Mouse (Mus musculus) embryonic facial prominence, embryonic 15.5 days (tissue): Measurements from ENCODE around the gene Cdkn1a. TPM values are rescaled to one million over a fixed set of nuclear protein-coding genes. Genes with fewer than 3 reads are reported as not detected.
"Not testable (repeated sequence)": the region's sequence is repeated elsewhere in the genome, so short reads cannot be mapped to it uniquely, and the experiment has no call there.

ENCODE experiments used
- ATAC-seq: fragments of 200-750 bp; cut with Nextera tagmentation; 2 replicates; pipeline ENCODE4 v1.8.0; 2017; ENCODE audit warnings: low read depth, moderate TSS enrichment; ENCODE audit not compliant: insufficient number of reproducible peaks, low FRiP score, low TSS enrichment
- H3K27ac ChIP-seq: fragments of 300-500 bp; sonication (generic); replicated peaks from 2 replicates; pipeline ENCODE4 v1.5.1; 2015; ENCODE audit warnings: mild to moderate bottlenecking, inconsistent platforms
- H3K27me3 ChIP-seq: fragments of 300-500 bp; sonication (generic); 2 replicates; pipeline ENCODE4 v1.6.1; 2015; ENCODE audit warnings: inconsistent platforms
- H3K36me3 ChIP-seq: fragments of 300-500 bp; sonication (generic); 2 replicates; pipeline ENCODE4 v1.6.1; 2015; ENCODE audit warnings: mild to moderate bottlenecking, inconsistent platforms
- H3K4me1 ChIP-seq: fragments of 300-500 bp; sonication (generic); 2 replicates; pipeline ENCODE4 v1.6.1; 2015; ENCODE audit warnings: inconsistent platforms
- H3K4me2 ChIP-seq: fragments of 300-500 bp; sonication (generic); replicated peaks from 2 replicates; pipeline ENCODE4 v1.6.1; 2015; ENCODE audit warnings: mild to moderate bottlenecking, inconsistent platforms
- H3K4me3 ChIP-seq: fragments of 300-500 bp; sonication (generic); replicated peaks from 2 replicates; pipeline ENCODE4 v1.5.1; 2015; ENCODE audit warnings: mild to moderate bottlenecking, inconsistent platforms
- H3K9ac ChIP-seq: fragments of 300-500 bp; sonication (generic); 2 replicates; pipeline ENCODE4 v1.6.1; 2015; ENCODE audit warnings: inconsistent platforms
- H3K9me3 ChIP-seq: fragments of 300-500 bp; sonication (generic); replicated peaks from 2 replicates; pipeline ENCODE4 v1.6.1; 2016; ENCODE audit warnings: inconsistent platforms
- WGBS: fragments of 180-500 bp; shearing (Covaris S2); methylation state at CpG from one replicate; pipeline ENCODE4 v1.1.7; 2015; 5-methylcytosine and 5-hydroxymethylcytosine counted together
- polyA plus RNA-seq: library from polyadenylated mRNA; unstranded; fragments of >200 nt; fragmentation: Nextera tagmentation; extraction: Ambion mirVana; gene quantifications from 2 replicates; pipeline ENCODE4 v1.2.1, GENCODE M21; 2015

Cdkn1a gene
- polyA plus RNA-seq, 1 experiment from 2014 or later = 347 TPM

DNA sequence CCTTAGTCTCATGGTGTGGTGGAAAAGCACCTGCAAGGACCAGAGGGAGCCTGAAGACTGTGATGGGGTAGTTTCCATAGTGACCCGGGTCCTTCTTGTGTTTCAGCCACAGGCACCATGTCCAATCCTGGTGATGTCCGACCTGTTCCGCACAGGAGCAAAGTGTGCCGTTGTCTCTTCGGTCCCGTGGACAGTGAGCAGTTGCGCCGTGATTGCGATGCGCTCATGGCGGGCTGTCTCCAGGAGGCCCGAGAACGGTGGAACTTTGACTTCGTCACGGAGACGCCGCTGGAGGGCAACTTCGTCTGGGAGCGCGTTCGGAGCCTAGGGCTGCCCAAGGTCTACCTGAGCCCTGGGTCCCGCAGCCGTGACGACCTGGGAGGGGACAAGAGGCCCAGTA is 7.5 kb downstream of the Cdkn1a start:
- 91% methylated on average over 24 of the region's 24 CpGs for WGBS

DNA sequence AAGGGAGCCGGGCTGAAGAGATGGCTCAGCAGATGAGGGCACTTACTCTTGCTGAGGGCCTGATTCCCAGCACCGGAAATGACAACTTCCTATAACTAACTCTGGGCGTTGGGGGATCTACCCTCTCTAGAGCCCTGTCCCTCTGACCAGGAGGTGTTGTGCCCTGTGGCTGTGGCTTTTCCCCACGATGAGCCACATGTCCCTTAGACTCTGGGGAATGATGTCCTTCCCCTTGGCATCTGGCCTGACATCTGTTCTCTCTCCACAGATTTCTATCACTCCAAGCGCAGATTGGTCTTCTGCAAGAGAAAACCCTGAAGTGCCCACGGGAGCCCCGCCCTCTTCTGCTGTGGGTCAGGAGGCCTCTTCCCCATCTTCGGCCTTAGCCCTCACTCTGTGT is 8.3 kb downstream of the Cdkn1a start:
- H3K4me3 ChIP-seq = no peak overlapping the region
- WGBS = 78% methylated on average over 8 of the region's 8 CpGs
- no peak for ATAC-seq

More for the DNA sequence above, 7.5 kb downstream of the Cdkn1a start:
- no peak for ATAC-seq
- H3K4me3 ChIP-seq = no peak overlapping the region
- H3K4me1 ChIP-seq = peaks cover 30% of the 10 kb centered on the region
- peaks cover 16% of the 10 kb centered on the region for H3K36me3 ChIP-seq
- H3K4me2 ChIP-seq = no peak overlapping the region
- H3K9ac ChIP-seq = no peak overlapping the region
- peaks cover 6% of the 10 kb centered on the region for H3K27me3 ChIP-seq
- H3K9me3 ChIP-seq = no peaks in the 10 kb centered on the region
- H3K27ac ChIP-seq = no peak overlapping the region

DNA sequence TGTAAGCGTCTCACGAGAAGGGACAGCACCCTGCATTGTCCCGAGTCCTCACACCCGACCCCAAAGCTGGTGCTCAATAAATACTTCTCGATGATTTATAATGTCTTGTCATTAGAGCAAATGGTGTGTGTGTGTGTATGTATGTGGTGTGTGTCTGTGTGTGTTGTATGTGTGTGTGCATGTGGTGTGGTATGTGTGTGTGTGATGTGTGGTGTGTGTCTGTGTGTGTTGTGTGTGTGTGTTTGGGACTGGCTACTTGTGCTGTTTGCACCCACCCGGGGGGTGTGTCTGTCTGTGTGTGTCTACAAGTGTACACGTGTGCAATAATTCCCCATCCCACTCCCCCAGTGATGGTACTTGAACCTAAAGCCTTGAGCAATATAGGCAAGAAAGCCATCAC is 9.9 kb downstream of the Cdkn1a start:
- peaks cover 16% of the 10 kb centered on the region for H3K36me3 ChIP-seq
- peaks cover 12% of the 10 kb centered on the region for H3K4me1 ChIP-seq
- H3K27ac ChIP-seq = no peak overlapping the region
- H3K4me3 ChIP-seq = no peak overlapping the region
- H3K9me3 ChIP-seq = no peaks in the 10 kb centered on the region
- no peak overlapping the region for H3K4me2 ChIP-seq
- H3K9ac ChIP-seq = no peak overlapping the region
- WGBS = 96% methylated on average over 7 of the region's 7 CpGs
- ATAC-seq = no peak
- no peaks in the 10 kb centered on the region for H3K27me3 ChIP-seq

More for the DNA sequence above, 8.3 kb downstream of the Cdkn1a start:
- H3K4me2 ChIP-seq = no peak overlapping the region
- H3K27me3 ChIP-seq = peaks cover 5% of the 10 kb centered on the region
- no peak overlapping the region for H3K9ac ChIP-seq
- no peak overlapping the region for H3K27ac ChIP-seq
- peaks cover 16% of the 10 kb centered on the region for H3K36me3 ChIP-seq
- no peaks in the 10 kb centered on the region for H3K9me3 ChIP-seq
- H3K4me1 ChIP-seq = peaks cover 22% of the 10 kb centered on the region

DNA sequence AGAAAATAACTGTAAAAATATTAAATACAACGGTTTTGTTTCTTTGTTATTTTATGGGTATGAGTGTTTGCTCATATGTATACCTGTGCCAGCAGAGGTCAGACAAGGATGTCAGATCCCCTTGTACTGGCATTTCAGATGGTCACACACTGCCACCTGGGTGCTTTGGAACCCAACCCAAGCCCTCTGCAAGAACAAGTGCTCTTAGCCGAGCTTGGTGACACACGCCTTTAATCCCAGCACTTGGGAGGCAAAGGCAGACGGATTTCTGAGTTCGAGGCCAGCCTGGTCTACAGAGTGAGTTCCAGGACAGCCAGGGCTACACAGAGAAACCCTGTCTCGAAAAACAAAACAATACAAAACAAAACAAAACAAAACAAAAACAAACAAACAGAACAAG is 19.6 kb downstream of the Cdkn1a start:
- not testable (repeated sequence) for H3K9me3 ChIP-seq
- 80% methylated on average over 6 of the region's 6 CpGs for WGBS

DNA sequence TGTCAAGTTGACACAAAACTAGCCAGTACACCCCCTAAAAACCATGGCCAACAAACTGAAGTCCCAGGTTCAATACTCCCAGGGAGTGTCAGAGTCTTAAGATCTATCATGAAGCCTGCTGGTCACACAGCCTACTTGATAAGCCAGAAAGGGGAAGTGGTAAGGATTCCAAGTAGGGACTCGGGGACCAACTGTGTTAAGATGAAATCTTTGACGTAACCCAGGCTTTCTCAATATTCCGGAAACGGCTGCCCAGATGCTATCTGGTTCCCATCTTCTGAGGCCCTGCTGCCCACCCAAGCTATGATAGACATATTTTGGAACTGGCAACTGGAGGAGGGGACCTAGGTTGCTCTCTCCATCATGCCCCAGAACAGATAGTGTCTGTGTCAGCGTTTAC is 20.6 kb downstream of the Cdkn1a start:
- Histone ChIP-seq H3K9ac (no peak overlapping the region), H3K4me3 (no peak overlapping the region), H3K36me3 (no peaks in the 10 kb centered on the region), H3K4me2 (no peak overlapping the region), H3K27ac (no peak overlapping the region), H3K4me1 (no peaks in the 10 kb centered on the region), H3K27me3 (no peaks in the 10 kb centered on the region), H3K9me3 (no peaks in the 10 kb centered on the region)
- WGBS = 87% methylated on average over 5 of the region's 5 CpGs
- ATAC-seq = no peak

More for the DNA sequence above, 19.6 kb downstream of the Cdkn1a start:
- not testable (repeated sequence) for H3K4me2 ChIP-seq, H3K4me1 ChIP-seq, H3K27me3 ChIP-seq, H3K4me3 ChIP-seq, H3K27ac ChIP-seq, ATAC-seq, H3K36me3 ChIP-seq, H3K9ac ChIP-seq

DNA sequence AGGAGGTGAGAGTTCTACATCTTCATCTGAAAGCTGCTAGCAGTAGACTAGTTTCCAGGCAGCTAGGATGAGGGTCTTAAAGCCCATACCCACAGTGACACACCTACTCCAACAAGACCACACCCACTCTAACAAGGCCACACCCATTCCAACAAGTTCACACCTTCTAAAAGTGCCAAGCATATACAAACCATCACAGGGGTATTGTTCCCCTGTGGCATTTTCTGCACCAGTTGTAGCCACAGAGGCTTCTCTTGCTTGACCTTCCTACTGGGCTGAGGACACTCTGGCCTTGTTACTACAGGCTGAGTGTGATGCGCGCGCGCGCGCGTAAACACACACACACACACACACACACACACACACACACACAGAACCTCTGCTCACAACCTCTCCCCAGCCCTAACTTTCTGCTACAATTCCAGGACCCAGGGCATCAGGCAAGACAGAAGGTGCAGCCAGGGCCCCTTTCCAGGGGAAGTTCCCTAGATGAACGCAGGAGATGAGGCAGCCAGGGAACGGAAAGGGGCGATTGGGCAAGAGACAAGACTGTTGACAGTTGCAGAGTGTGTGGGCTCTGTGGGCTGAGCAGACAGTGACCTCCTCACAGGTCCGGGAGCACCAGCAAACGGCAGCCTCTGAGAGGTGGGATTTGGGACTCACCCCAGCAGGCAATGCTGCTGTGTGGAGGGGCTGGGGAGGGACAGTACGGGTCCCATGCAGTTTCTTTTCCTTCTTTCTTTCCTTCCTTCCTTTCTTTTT is 23.0 kb downstream of the Cdkn1a start, which contains the start of gene Rab44:
Gene Rab44, plus strand, starts transcription at position 555 of the 762 bp plus-strand sequence.
- Histone ChIP-seq H3K27me3 (no peaks in the 10 kb centered on the region), H3K36me3 (no peaks in the 10 kb centered on the region), H3K27ac (no peak within 1 kb of the TSS), H3K4me3 (no peak within 1 kb of the TSS), H3K4me1 (no peaks in the 10 kb centered on the region), H3K9me3 (no peaks in the 10 kb centered on the region), H3K4me2 (no peak within 1 kb of the TSS), H3K9ac (no peak within 1 kb of the TSS)
- ATAC-seq = no peak
- WGBS = 86% methylated on average over 13 of the region's 13 CpGs

DNA sequence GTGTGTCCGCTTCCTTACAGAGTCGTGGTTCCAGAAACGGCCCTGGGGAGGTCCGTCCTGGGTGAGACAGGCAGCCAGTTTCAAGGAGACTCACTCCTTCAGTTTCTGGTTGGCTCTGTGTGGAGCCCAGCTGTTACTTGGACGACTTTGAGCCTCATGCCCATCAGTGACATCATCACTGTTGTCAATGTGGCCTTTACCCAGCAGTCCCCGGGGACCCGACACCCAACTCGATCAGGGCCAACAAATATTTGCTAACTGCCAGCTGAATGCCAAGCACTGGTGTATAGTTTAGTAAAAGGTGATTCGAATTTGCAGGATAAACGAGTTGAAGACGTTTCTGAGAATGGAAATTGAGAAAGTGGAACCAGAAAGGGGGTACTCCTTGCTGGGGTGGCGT is 25.2 kb downstream of the Cdkn1a start:
- no peaks in the 10 kb centered on the region for H3K27me3 ChIP-seq
- no peaks in the 10 kb centered on the region for H3K9me3 ChIP-seq
- no peak overlapping the region for H3K4me3 ChIP-seq
- WGBS = 62% methylated on average over 12 of the region's 12 CpGs
- no peak overlapping the region for H3K4me2 ChIP-seq
- H3K4me1 ChIP-seq = no peaks in the 10 kb centered on the region
- H3K27ac ChIP-seq = no peak overlapping the region
- no peaks in the 10 kb centered on the region for H3K36me3 ChIP-seq
- no peak overlapping the region for H3K9ac ChIP-seq
- ATAC-seq = no peak

DNA sequence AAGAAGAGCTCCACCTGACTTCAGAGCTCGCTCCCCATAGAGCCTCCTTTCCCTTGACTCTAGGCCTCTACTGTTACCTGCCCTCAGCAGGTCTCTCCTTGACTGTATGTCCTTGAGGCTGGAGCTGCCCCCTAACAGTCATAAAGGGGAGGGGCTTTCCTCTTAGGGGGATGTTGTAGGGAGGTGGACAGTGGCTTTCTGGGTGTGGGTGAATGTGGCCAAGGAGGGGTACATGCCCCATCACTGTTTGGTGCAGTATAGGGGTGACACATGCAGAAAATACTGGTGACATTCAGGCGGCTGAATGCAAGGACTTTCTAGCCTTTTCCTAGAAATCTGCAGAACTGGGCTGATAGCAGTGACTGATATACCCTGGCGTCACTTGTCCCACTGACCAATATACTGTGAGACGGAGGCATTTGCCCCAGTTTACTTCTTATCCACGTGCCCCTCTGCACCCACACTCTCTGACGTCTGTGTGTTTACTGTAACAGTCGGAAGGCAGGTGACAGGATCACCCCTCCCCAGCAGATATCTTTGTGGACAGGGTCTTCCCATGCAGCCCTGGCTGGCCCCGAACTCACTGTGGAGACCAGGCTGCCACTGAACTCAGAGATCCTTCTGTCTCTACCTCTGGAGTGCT is 26.4 kb downstream of the Cdkn1a start:
- no peaks in the 10 kb centered on the region for H3K36me3 ChIP-seq
- H3K9me3 ChIP-seq = no peaks in the 10 kb centered on the region
- WGBS = 74% methylated on average over 8 of the region's 8 CpGs

DNA sequence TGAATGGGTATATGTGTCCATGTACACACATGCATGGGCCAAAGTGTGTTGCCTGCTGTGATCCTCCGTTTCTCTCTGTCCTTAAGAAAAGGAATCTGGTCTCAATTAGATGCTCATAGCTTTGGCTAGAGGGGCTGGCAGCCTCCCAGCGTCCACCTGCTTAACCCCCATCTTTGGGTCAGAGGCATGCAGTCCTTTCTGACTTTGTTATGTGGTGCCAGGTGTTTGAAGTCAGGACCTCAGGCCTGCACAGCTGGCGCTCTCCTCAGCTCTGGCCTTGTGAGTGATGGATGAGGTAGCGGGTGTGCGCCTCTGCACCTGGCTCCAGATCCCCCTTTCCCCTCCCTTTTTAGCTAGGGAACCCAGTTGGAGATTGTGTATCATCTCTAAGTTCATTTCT is 27.3 kb downstream of the Cdkn1a start:
- WGBS = 40% methylated on average over 5 of the region's 5 CpGs
- Histone ChIP-seq H3K9ac (no peak overlapping the region), H3K36me3 (no peaks in the 10 kb centered on the region), H3K9me3 (no peaks in the 10 kb centered on the region), H3K27ac (no peak overlapping the region), H3K4me1 (no peaks in the 10 kb centered on the region), H3K4me3 (no peak overlapping the region), H3K4me2 (no peak overlapping the region), H3K27me3 (no peaks in the 10 kb centered on the region)
- ATAC-seq = peak; percentile 59; the same call in 1 of the 2 replicates

More for the DNA sequence above, 26.4 kb downstream of the Cdkn1a start:
- Histone ChIP-seq H3K4me1 (no peaks in the 10 kb centered on the region), H3K27me3 (no peaks in the 10 kb centered on the region), H3K4me3 (no peak overlapping the region), H3K4me2 (no peak overlapping the region), H3K27ac (no peak overlapping the region), H3K9ac (no peak overlapping the region)
- no peak for ATAC-seq

DNA sequence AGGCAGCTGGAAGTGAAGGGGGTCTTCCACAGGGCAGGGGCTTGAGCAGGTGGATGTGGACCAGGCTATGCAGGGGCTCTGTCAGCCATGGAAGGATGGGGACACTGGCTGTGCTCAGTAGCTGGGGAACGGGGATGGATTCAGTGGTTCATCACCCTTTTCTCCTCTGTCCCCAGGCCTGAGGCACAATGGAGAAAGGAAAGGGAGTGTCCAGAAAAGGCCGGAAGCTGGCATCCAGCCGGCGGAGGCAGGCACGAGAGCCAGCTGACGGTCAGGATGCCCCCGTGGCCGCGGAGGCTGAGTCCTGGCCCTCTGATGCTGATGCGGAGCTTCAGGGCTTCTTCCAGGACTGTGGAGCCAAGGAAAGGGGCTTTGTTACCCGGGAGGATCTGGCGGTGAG is 29.9 kb downstream of the Cdkn1a start:
- no peak for ATAC-seq
- Histone ChIP-seq H3K4me2 (no peak overlapping the region), H3K4me1 (peaks cover 6% of the 10 kb centered on the region; the same call in 1 of the 2 replicates), H3K4me3 (no peak overlapping the region), H3K9me3 (no peaks in the 10 kb centered on the region), H3K9ac (no peak overlapping the region), H3K27me3 (no peaks in the 10 kb centered on the region), H3K27ac (no peak overlapping the region), H3K36me3 (no peaks in the 10 kb centered on the region)
- WGBS = 51% methylated on average over 12 of the region's 12 CpGs

DNA sequence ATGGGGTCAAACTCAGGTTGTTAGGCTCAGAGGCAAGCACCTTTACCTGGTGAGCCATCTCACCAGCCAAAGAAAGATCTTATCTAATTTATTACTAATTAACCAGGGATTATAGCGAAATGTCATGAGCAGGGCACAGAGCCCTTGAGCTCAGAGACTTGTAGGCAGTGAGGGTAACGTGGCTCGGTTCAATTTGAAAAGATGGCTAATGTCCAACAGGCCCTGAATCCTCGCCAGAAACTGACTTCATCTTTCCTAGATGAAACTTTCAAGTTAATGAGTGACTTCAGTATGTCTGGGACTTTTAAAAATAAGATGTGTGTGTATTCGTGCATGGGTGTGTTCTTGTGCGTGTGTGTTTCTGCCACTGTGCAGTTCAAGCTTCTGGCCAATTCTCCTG is 32.0 kb downstream of the Cdkn1a start:
- H3K9me3 ChIP-seq = no peaks in the 10 kb centered on the region
- no peak overlapping the region for H3K27ac ChIP-seq
- H3K27me3 ChIP-seq = no peaks in the 10 kb centered on the region
- ATAC-seq = no peak
- H3K4me1 ChIP-seq = peaks cover 6% of the 10 kb centered on the region; the same call in 1 of the 2 replicates
- H3K4me3 ChIP-seq = no peak overlapping the region
- H3K9ac ChIP-seq = no peak overlapping the region
- H3K36me3 ChIP-seq = no peaks in the 10 kb centered on the region
- 61% methylated on average over 6 of the region's 6 CpGs for WGBS
- H3K4me2 ChIP-seq = no peak overlapping the region
